Mouse (Mus musculus): Measurements from ENCODE around the gene Ephb2.

DNA sequence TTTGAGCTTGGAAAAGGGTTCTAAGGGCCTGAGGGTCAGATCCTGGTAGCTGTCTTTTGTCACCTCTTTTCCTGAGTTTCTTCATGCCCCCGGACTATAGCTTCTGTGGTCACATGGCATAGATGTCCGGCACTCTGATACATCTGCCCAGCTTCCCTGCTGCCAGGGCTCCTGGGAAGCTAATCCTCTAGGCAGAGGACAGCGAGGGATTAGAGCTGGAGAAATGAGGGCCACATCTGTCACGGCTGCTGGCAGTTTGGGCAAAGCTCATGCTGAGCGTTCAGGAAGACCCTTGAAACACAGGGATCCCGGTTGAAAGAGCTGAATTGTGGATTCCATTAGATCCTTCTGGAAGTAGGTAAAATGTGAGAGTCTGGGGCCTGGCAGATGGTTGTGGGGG is 213.4 kb downstream of the Ephb2 start, which contains the start of gene Lactbl1:
- TF ChIP-seq CTCF (IDR thresholded peaks at IDR 0.05; ENCODE audit: low read depth) = no peak
- no peak for TF ChIP-seq EP300 (IDR thresholded peaks at IDR 0.05; ENCODE audit: low read depth)
